Mouse (Mus musculus) CH12.LX (cell line): Measurements from ENCODE around the gene Podxl.

Experiments used
- CHD1 ChIP-seq: IDR thresholded peaks from 2 replicates; pipeline ENCODE4 v1.6.1; 2012; ENCODE audit warnings: low read depth, low read length, improper control_type of control experiment, inconsistent platforms
- CTCF ChIP-seq, 2 experiments: IDR thresholded peaks in 1 of 2; conservative IDR thresholded peaks in 1 of 2; 2 replicates each; pipeline ENCODE4 v1.5.1; 2011 to 2012; ENCODE audit warnings: low read depth in 2 of 2, low read length in 2 of 2, improper control_type of control experiment in 1 of 2, inconsistent platforms in 1 of 2, mild to moderate bottlenecking in 1 of 2, moderate library complexity in 1 of 2
- EP300 ChIP-seq: IDR thresholded peaks from 2 replicates; pipeline ENCODE4 v1.6.1; 2011; ENCODE audit warnings: low read length, improper control_type of control experiment
- HCFC1 ChIP-seq: IDR thresholded peaks from 2 replicates; pipeline ENCODE4 v1.6.1; 2012; ENCODE audit warnings: low read depth, mild to moderate bottlenecking, inconsistent platforms, low read length, improper control_type of control experiment
- KAT2A ChIP-seq: IDR thresholded peaks from 2 replicates; pipeline ENCODE4 v1.6.1; 2012; ENCODE audit warnings: low read length, improper control_type of control experiment, inconsistent platforms; ENCODE audit not compliant: insufficient replicate concordance
- MAX ChIP-seq: IDR thresholded peaks from 2 replicates; pipeline ENCODE4 v1.6.1; 2011; ENCODE audit warnings: low read length, improper control_type of control experiment
- MEF2A ChIP-seq: IDR thresholded peaks from 2 replicates; pipeline ENCODE4 v1.6.1; 2014; ENCODE audit warnings: low read depth, mild to moderate bottlenecking, inconsistent platforms, low read length, improper control_type of control experiment, borderline replicate concordance
- MXI1 ChIP-seq: IDR thresholded peaks from 2 replicates; pipeline ENCODE4 v1.6.1; 2011; ENCODE audit warnings: mild to moderate bottlenecking, low read depth, low read length, improper control_type of control experiment
- POLR2A ChIP-seq: IDR thresholded peaks from 2 replicates; pipeline ENCODE4 v1.6.1; 2011; ENCODE audit warnings: low read depth, mild to moderate bottlenecking, improper control_type of control experiment, low read length
- RCOR1 ChIP-seq: conservative IDR thresholded peaks from 2 replicates; pipeline ENCODE4 v1.6.1; 2012; ENCODE audit warnings: low read depth, mild to moderate bottlenecking, inconsistent platforms, low read length, improper control_type of control experiment
- SMC3 ChIP-seq: IDR thresholded peaks from 2 replicates; pipeline ENCODE4 v1.6.1; 2011; ENCODE audit warnings: low read depth, low read length, improper control_type of control experiment
- ZC3H11A ChIP-seq: IDR thresholded peaks from 2 replicates; pipeline ENCODE4 v1.6.1; 2012; ENCODE audit warnings: low read depth, mild to moderate bottlenecking, inconsistent platforms, low read length, improper control_type of control experiment

DNA sequence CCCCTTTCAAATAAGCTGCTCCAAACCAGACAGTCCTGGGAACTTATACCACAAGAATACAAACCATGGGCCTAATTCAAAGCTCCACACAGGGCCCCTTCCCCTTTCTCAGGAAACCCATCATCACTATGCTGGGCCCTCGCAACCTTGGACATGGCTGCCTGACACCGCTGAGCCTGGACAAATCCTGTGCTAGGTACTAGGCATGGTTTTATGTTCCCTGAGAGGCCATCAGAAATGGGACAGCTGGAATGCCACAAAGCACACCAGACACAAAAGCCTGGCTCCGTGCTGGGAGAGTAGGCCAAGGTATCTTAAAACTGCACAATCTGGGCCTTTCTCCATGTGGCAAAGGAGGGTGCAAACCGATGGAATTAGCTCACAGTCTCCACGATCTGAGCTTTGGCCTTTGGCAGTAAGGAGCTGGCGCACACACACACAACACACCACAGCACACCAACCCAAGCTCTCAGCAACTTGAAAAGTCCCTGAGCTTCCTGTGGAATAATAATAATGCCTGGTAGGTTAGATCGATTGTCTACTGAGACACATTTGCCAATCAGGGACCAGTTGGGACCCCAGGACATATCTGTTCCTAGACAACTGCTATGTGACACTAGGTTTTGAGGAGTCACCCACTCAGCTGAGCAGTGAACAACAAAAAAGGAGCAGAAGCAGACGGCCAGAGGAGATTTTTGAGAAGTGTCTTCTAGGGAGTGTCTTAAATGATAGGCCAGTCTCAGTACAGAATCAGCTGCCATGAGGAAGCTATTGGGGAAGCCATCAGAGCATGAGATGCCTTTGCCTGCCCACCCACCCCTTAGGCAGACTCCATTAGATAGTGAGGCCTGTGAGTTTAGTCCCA lies 42.1 kb downstream of the Podxl start:
- TF ChIP-seq EP300 (no peak), CTCF (conservative IDR thresholded peaks at IDR 0.05 in 1 of 2, IDR thresholded peaks at IDR 0.05 in 1 of 2; ENCODE audit: low read depth in 2 of 2, low read length in 2 of 2) (no peak), SMC3 (no peak), POLR2A (no peak), HCFC1 (no peak), MXI1 (no peak), MAX (no peak), KAT2A (no peak), ZC3H11A (no peak), MEF2A (no peak), CHD1 (no peak), RCOR1 (no peak)
